Mouse (Mus musculus) MEL (cell line): ENCODE results near the gene Akt3. TPM values are rescaled to one million over a fixed set of nuclear protein-coding genes. Genes with fewer than 3 reads are reported as not detected.

Experiments used
- DNase-seq: peaks from one replicate; pipeline ENCODE4 v3.0.0; 2011; ENCODE audit warnings: low read depth, low spot score
- H3K27ac ChIP-seq: 2 replicates; pipeline ENCODE4 v1.5.1; 2012; ENCODE audit warnings: low read depth, mild to moderate bottlenecking, control low read depth, low read length, moderate library complexity; ENCODE audit not compliant: control insufficient read depth
- H3K27me3 ChIP-seq, 2 experiments: fragments of 150-350 bp in 1 of 2; sonication (generic) in 1 of 2; 2 replicates each; pipeline ENCODE4 v1.6.1; 2012; ENCODE audit warnings: low read length in 2 of 2, mild to moderate bottlenecking in 2 of 2, improper control_type of control experiment in 1 of 2, moderate library complexity in 1 of 2; ENCODE audit not compliant: insufficient read depth in 2 of 2, control insufficient read depth in 1 of 2
- H3K36me3 ChIP-seq, 2 experiments: 2 replicates each; pipeline ENCODE4 v1.6.1; 2012 to 2014; ENCODE audit warnings: low read length in 2 of 2, improper control_type of control experiment in 1 of 2, inconsistent platforms in 1 of 2, mild to moderate bottlenecking in 1 of 2; ENCODE audit not compliant: insufficient read depth in 2 of 2, control insufficient read depth in 1 of 2
- H3K4me1 ChIP-seq, 2 experiments: fragments of 150-350 bp in 1 of 2; sonication (generic) in 1 of 2; 2 replicates each; pipeline ENCODE4 v1.6.1; 2012; ENCODE audit warnings: low read length in 2 of 2, improper control_type of control experiment in 1 of 2, mild to moderate bottlenecking in 1 of 2; ENCODE audit not compliant: insufficient read depth in 2 of 2, control insufficient read depth in 1 of 2
- H3K4me3 ChIP-seq, 2 experiments: fragments of 150-350 bp in 1 of 2; sonication (generic) in 1 of 2; 2 replicates each; pipeline ENCODE4 v1.5.1; 2012; ENCODE audit warnings: low read depth in 2 of 2, low read length in 2 of 2, mild to moderate bottlenecking in 2 of 2, moderate library complexity in 2 of 2, control low read depth in 1 of 2, improper control_type of control experiment in 1 of 2; ENCODE audit not compliant: control insufficient read depth in 1 of 2, insufficient read depth in 1 of 2
- H3K79me2 ChIP-seq: 2 replicates; pipeline ENCODE4 v1.6.1; 2012; ENCODE audit warnings: mild to moderate bottlenecking, low read length, moderate library complexity; ENCODE audit not compliant: control insufficient read depth, poor library complexity, insufficient read depth
- H3K9ac ChIP-seq: 2 replicates; pipeline ENCODE4 v1.6.1; 2012; ENCODE audit warnings: low read depth, mild to moderate bottlenecking, control low read depth, low read length, moderate library complexity; ENCODE audit not compliant: control insufficient read depth, poor library complexity, severe bottlenecking
- H3K9me3 ChIP-seq: fragments of 150-350 bp; sonication (generic); replicated peaks from 2 replicates; pipeline ENCODE4 v1.6.1; 2012; ENCODE audit warnings: mild to moderate bottlenecking, low read length, improper control_type of control experiment, moderate library complexity; ENCODE audit not compliant: insufficient read depth
- CHD1 ChIP-seq: IDR thresholded peaks from 2 replicates; pipeline ENCODE4 v1.6.1; 2012; ENCODE audit warnings: low read depth, mild to moderate bottlenecking, inconsistent platforms, low read length, improper control_type of control experiment
- CHD2 ChIP-seq: IDR thresholded peaks from 2 replicates; pipeline ENCODE4 v1.6.1; 2011; ENCODE audit warnings: low read length, improper control_type of control experiment
- CTCF ChIP-seq, 3 experiments: IDR thresholded peaks in 2 of 3; conservative IDR thresholded peaks in 1 of 3; 2 replicates each; pipeline ENCODE4 v1.5.1; 2011 to 2012; ENCODE audit warnings: low read length in 3 of 3, low read depth in 2 of 3, mild to moderate bottlenecking in 2 of 3, improper control_type of control experiment in 1 of 3, inconsistent platforms in 1 of 3, mixed read lengths in 1 of 3, moderate library complexity in 1 of 3; ENCODE audit not compliant: control insufficient read depth in 1 of 3, insufficient read depth in 1 of 3, poor library complexity in 1 of 3, severe bottlenecking in 1 of 3
- E2F4 ChIP-seq: IDR thresholded peaks from 2 replicates; pipeline ENCODE4 v1.6.1; 2011; ENCODE audit warnings: low read depth, low read length, improper control_type of control experiment, borderline replicate concordance
- EP300 ChIP-seq, 2 experiments: IDR thresholded peaks; 2 replicates each; pipeline ENCODE4 v1.6.1; 2011; ENCODE audit warnings: improper control_type of control experiment in 2 of 2, low read length in 2 of 2, low read depth in 1 of 2, mild to moderate bottlenecking in 1 of 2
- ETS1 ChIP-seq: IDR thresholded peaks from 2 replicates; pipeline ENCODE4 v1.6.1; 2012; ENCODE audit warnings: low read depth, mild to moderate bottlenecking, inconsistent platforms, low read length, improper control_type of control experiment, moderate library complexity
- GATA1 ChIP-seq: IDR thresholded peaks from 2 replicates; pipeline ENCODE4 v1.6.1; 2011; ENCODE audit warnings: low read depth, low read length, improper control_type of control experiment
- HCFC1 ChIP-seq: IDR thresholded peaks from 2 replicates; pipeline ENCODE4 v1.6.1; 2012; ENCODE audit warnings: low read depth, mild to moderate bottlenecking, inconsistent platforms, low read length, improper control_type of control experiment, moderate library complexity
- JUND ChIP-seq: IDR thresholded peaks from 2 replicates; pipeline ENCODE4 v1.6.1; 2011; ENCODE audit warnings: low read depth, mild to moderate bottlenecking, improper control_type of control experiment, low read length
- KAT2A ChIP-seq: conservative IDR thresholded peaks from 2 replicates; pipeline ENCODE4 v1.6.1; 2012; ENCODE audit warnings: low read depth, low read length, improper control_type of control experiment, inconsistent platforms
- MAFK ChIP-seq: IDR thresholded peaks from 2 replicates; pipeline ENCODE4 v1.6.1; 2011; ENCODE audit warnings: low read depth, mild to moderate bottlenecking, low read length, improper control_type of control experiment, borderline replicate concordance
- MAX ChIP-seq: IDR thresholded peaks from 2 replicates; pipeline ENCODE4 v1.6.1; 2011; ENCODE audit warnings: low read length, improper control_type of control experiment
- MAZ ChIP-seq: IDR thresholded peaks from 2 replicates; pipeline ENCODE4 v1.6.1; 2012; ENCODE audit warnings: low read depth, mild to moderate bottlenecking, inconsistent platforms, low read length, improper control_type of control experiment
- MEF2A ChIP-seq: IDR thresholded peaks from 2 replicates; pipeline ENCODE4 v1.6.1; 2014; ENCODE audit warnings: low read depth, mild to moderate bottlenecking, inconsistent platforms, low read length, improper control_type of control experiment; ENCODE audit not compliant: poor library complexity, insufficient replicate concordance, severe bottlenecking; ENCODE audit errors: extremely low read depth
- MXI1 ChIP-seq: IDR thresholded peaks from 2 replicates; pipeline ENCODE4 v1.6.1; 2011; ENCODE audit warnings: mild to moderate bottlenecking, low read depth, low read length, improper control_type of control experiment
- MYB ChIP-seq: IDR thresholded peaks from 2 replicates; pipeline ENCODE4 v1.6.1; 2011; ENCODE audit warnings: mild to moderate bottlenecking, low read depth, low read length, improper control_type of control experiment
- MYC ChIP-seq: IDR thresholded peaks from 2 replicates; pipeline ENCODE4 v1.6.1; 2011; ENCODE audit warnings: low read depth, mild to moderate bottlenecking, low read length, improper control_type of control experiment, moderate library complexity
- NELFE ChIP-seq: IDR thresholded peaks from 2 replicates; pipeline ENCODE4 v1.6.1; 2011; ENCODE audit warnings: low read depth, low read length, improper control_type of control experiment
- NRF1 ChIP-seq: IDR thresholded peaks from 2 replicates; pipeline ENCODE4 v1.6.1; 2014; ENCODE audit warnings: low read depth, mild to moderate bottlenecking, inconsistent platforms, low read length, improper control_type of control experiment, moderate library complexity; ENCODE audit not compliant: poor library complexity, insufficient read depth, severe bottlenecking
- POLR2A ChIP-seq, 2 experiments: IDR thresholded peaks; 2 replicates each; pipeline ENCODE4 v1.6.1; 2011 to 2012; ENCODE audit warnings: low read length in 2 of 2, mild to moderate bottlenecking in 2 of 2, control low read depth in 1 of 2, improper control_type of control experiment in 1 of 2, low read depth in 1 of 2, moderate library complexity in 1 of 2; ENCODE audit not compliant: control insufficient read depth in 1 of 2, insufficient read depth in 1 of 2, poor library complexity in 1 of 2
- POLR2AphosphoS2 ChIP-seq: IDR thresholded peaks from 2 replicates; pipeline ENCODE4 v1.6.1; 2011; ENCODE audit warnings: low read length, improper control_type of control experiment
- POLR2AphosphoS5 ChIP-seq: IDR thresholded peaks from 2 replicates; pipeline ENCODE4 v1.6.1; 2012; ENCODE audit warnings: low read depth, borderline replicate concordance, mild to moderate bottlenecking, inconsistent platforms, low read length, moderate library complexity, mixed read lengths
- RAD21 ChIP-seq: IDR thresholded peaks from 2 replicates; pipeline ENCODE4 v1.6.1; 2011; ENCODE audit warnings: mild to moderate bottlenecking, low read depth, low read length, improper control_type of control experiment
- RCOR1 ChIP-seq: IDR thresholded peaks from 2 replicates; pipeline ENCODE4 v1.6.1; 2012; ENCODE audit warnings: low read depth, mild to moderate bottlenecking, inconsistent platforms, low read length, improper control_type of control experiment
- SIN3A ChIP-seq: IDR thresholded peaks from 2 replicates; pipeline ENCODE4 v1.6.1; 2012; ENCODE audit warnings: low read length, improper control_type of control experiment, inconsistent platforms
- SMC3 ChIP-seq: IDR thresholded peaks from 2 replicates; pipeline ENCODE4 v1.6.1; 2011; ENCODE audit warnings: low read depth, low read length, improper control_type of control experiment
- TAL1 ChIP-seq: IDR thresholded peaks from 2 replicates; pipeline ENCODE4 v1.6.1; 2012; ENCODE audit warnings: mild to moderate bottlenecking, inconsistent platforms, low read length, moderate library complexity, mixed read lengths
- TBP ChIP-seq: IDR thresholded peaks from 2 replicates; pipeline ENCODE4 v1.8.0; 2011; ENCODE audit warnings: low read depth, low read length, improper control_type of control experiment
- TCF12 ChIP-seq: IDR thresholded peaks from 2 replicates; pipeline ENCODE4 v1.6.1; 2014; ENCODE audit warnings: low read depth, mild to moderate bottlenecking, inconsistent platforms, low read length, improper control_type of control experiment, moderate library complexity
- UBTF ChIP-seq: IDR thresholded peaks from 2 replicates; pipeline ENCODE4 v1.6.1; 2012; ENCODE audit warnings: low read depth, mild to moderate bottlenecking, inconsistent platforms, low read length, improper control_type of control experiment, moderate library complexity, borderline replicate concordance; ENCODE audit not compliant: insufficient read depth
- USF1 ChIP-seq: IDR thresholded peaks from 2 replicates; pipeline ENCODE4 v1.6.1; 2014; ENCODE audit warnings: low read depth, mild to moderate bottlenecking, inconsistent platforms, low read length, improper control_type of control experiment, moderate library complexity
- USF2 ChIP-seq, 2 experiments: IDR thresholded peaks; 2 replicates each; pipeline ENCODE4 v1.6.1; 2011 to 2012; ENCODE audit warnings: improper control_type of control experiment in 2 of 2, low read length in 2 of 2, borderline replicate concordance in 1 of 2, inconsistent platforms in 1 of 2, low read depth in 1 of 2, mild to moderate bottlenecking in 1 of 2; ENCODE audit not compliant: insufficient read depth in 1 of 2
- ZC3H11A ChIP-seq: IDR thresholded peaks from 2 replicates; pipeline ENCODE4 v1.6.1; 2012; ENCODE audit warnings: low read depth, mild to moderate bottlenecking, inconsistent platforms, low read length, improper control_type of control experiment
- ZKSCAN1 ChIP-seq: IDR thresholded peaks from 2 replicates; pipeline ENCODE4 v1.6.1; 2012; ENCODE audit warnings: low read depth, mild to moderate bottlenecking, inconsistent platforms, low read length, improper control_type of control experiment, moderate library complexity
- ZMIZ1 ChIP-seq: IDR thresholded peaks from 2 replicates; pipeline ENCODE4 v1.6.1; 2012; ENCODE audit warnings: low read depth, mild to moderate bottlenecking, inconsistent platforms, low read length, improper control_type of control experiment, moderate library complexity
- ZNF384 ChIP-seq: IDR thresholded peaks from 2 replicates; pipeline ENCODE4 v1.6.1; 2012; ENCODE audit warnings: low read depth, mild to moderate bottlenecking, inconsistent platforms, low read length, improper control_type of control experiment
- polyA plus RNA-seq, 2 experiments: library from polyadenylated mRNA; stranded (reverse) in 1 of 2; unstranded in 1 of 2; fragments of >175 nt in 1 of 2; fragments of >200 nt in 1 of 2; gene quantifications; 2 replicates each; pipeline versions ENCODE4 v1.2.1 to v1.2.4; 2012; ENCODE audit warnings: low replicate concordance in 2 of 2, low read depth in 1 of 2; ENCODE audit not compliant: insufficient read length in 2 of 2, insufficient read depth in 1 of 2, missing spikeins in 1 of 2
- total RNA-seq: library from RNA; depleted of rRNA; stranded (reverse); fragments of 300-350 nt; gene quantifications from 2 replicates; pipeline ENCODE4 v1.2.3, GENCODE M21; 2012

Akt3 gene
- total and polyA plus RNA-seq, 3 experiments, result 3.5 to 6.2 TPM; not detected in 1

GRCm38 (mm10) chr1:176996630-176997201, 261.3 kb downstream of the Akt3 start:
- DNase-seq, result peak; percentile 95
- H3K27me3 ChIP-seq, result no peaks in the 10 kb centered on the region
- H3K27ac ChIP-seq, result peak overlapping the region; percentile 100
- H3K9ac ChIP-seq, result peak overlapping the region; percentile 95
- H3K36me3 ChIP-seq, result peaks cover 0 to 18% of the 10 kb centered on the region in 2 experiments; a peak in 2 of 4 replicates
- no peaks in the 10 kb centered on the region for H3K79me2 ChIP-seq
- peaks cover 9 to 23% of the 10 kb centered on the region in 2 experiments; a peak in 3 of 4 replicates for H3K4me1 ChIP-seq
- H3K9me3 ChIP-seq, result no peaks in the 10 kb centered on the region
- peak overlapping the region; percentile 64 to 80 for H3K4me3 ChIP-seq
- TF ChIP-seq ZNF384 (no peak), MAZ (0 out of 2 replicates have a peak, but pooled peaks have one; percentile 32), ZC3H11A (no peak), USF1 (peak; percentile 80), NRF1 (no peak), GATA1 (peak; percentile 48; the same call in 1 of the 2 replicates), MYB (0 out of 2 replicates have a peak, but pooled peaks have one; percentile 53), POLR2AphosphoS5 (no peak), NELFE (peak; percentile 53), KAT2A (no peak; the same call in 1 of the 2 replicates), JUND (no peak), MYC (peak; percentile 99), RAD21 (no peak), SMC3 (no peak), POLR2AphosphoS2 (peak; percentile 52; the same call in 1 of the 2 replicates), MAFK (no peak), CHD1 (peak; percentile 87; the same call in 1 of the 2 replicates), ETS1 (peak; percentile 54; the same call in 1 of the 2 replicates), E2F4 (no peak), UBTF (no peak), ZMIZ1 (no peak), MXI1 (peak; percentile 98), CTCF (IDR thresholded peaks at IDR 0.05 in 2 of 3, conservative IDR thresholded peaks at IDR 0.05 in 1 of 3; ENCODE audit: control insufficient read depth in 1 of 3, insufficient read depth in 1 of 3, low read depth in 2 of 3, low read length in 3 of 3, poor library complexity in 1 of 3, severe bottlenecking in 1 of 3) (no peak), EP300 (IDR thresholded peaks at IDR 0.05; ENCODE audit: low read depth in 1 of 2, low read length in 2 of 2) (peak; percentile 73 to 80), ZKSCAN1 (no peak), POLR2A (IDR thresholded peaks at IDR 0.05; ENCODE audit: control insufficient read depth in 1 of 2, insufficient read depth in 1 of 2, low read depth in 1 of 2, low read length in 2 of 2, poor library complexity in 1 of 2) (peak in 1 of 2 experiments; percentile 61; a peak in 1 of 4 replicates), HCFC1 (no peak), TBP (0 out of 2 replicates have a peak, but pooled peaks have one; percentile 13), MEF2A (no peak), RCOR1 (peak; percentile 58; the same call in 1 of the 2 replicates), MAX (peak; percentile 95), USF2 (IDR thresholded peaks at IDR 0.05; ENCODE audit: borderline replicate concordance in 1 of 2, insufficient read depth in 1 of 2, low read depth in 1 of 2, low read length in 2 of 2) (no peak), CHD2 (peak; percentile 48; the same call in 1 of the 2 replicates), TAL1 (peak; percentile 51; the same call in 1 of the 2 replicates), SIN3A (peak; percentile 93), TCF12 (peak; percentile 69; the same call in 1 of the 2 replicates)
